Mouse (Mus musculus) embryonic fibroblast, embryonic 13.5 days (primary cell): ENCODE measurements around the gene Dpy19l3.

Experiments used
- CTCF ChIP-seq: IDR thresholded peaks from 2 replicates; pipeline ENCODE4 v1.5.1; 2011; ENCODE audit warnings: mild to moderate bottlenecking, control low read depth, low read length, moderate library complexity, borderline replicate concordance; ENCODE audit not compliant: insufficient read depth
- POLR2A ChIP-seq: IDR thresholded peaks from 2 replicates; pipeline ENCODE4 v1.6.1; 2011; ENCODE audit warnings: low read depth, mild to moderate bottlenecking, control low read depth, low read length, moderate library complexity

DNA sequence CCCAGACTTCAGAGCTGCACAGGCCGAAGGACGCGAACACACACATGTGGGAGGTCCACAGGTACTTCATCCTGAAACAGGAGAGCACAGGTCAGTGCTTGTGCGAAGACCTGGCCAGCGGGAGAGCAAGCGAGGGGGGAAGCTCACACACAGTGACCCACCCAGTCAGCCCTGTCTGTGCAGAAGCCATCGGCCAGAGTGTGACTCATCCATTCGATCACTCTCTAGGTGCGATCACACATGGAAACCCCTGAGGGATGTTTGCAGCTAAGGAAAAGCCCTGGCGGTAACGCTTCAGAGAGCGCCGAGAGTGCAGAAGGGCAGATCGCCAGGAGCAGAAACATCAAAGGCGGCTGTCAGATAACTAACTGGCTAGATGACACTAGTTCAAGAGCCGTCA lies 46.2 kb downstream of the Dpy19l3 start:
- TF ChIP-seq CTCF (no peak), POLR2A (no peak)
